Mouse (Mus musculus): ENCODE results near the gene Car3.

- TF ChIP-seq POLR2A (IDR thresholded peaks at IDR 0.05; ENCODE audit: extremely low read depth, insufficient read depth, low read length) (no peak), CTCF (IDR thresholded peaks at IDR 0.05; ENCODE audit: low read depth, low read length) (no peak)
Measured at GRCm38 (mm10) chr3:14839466-14840118, 23.7 kb upstream of the Car3 start.

All from liver, adult 2 months (tissue).